In the genomic region with DNA sequence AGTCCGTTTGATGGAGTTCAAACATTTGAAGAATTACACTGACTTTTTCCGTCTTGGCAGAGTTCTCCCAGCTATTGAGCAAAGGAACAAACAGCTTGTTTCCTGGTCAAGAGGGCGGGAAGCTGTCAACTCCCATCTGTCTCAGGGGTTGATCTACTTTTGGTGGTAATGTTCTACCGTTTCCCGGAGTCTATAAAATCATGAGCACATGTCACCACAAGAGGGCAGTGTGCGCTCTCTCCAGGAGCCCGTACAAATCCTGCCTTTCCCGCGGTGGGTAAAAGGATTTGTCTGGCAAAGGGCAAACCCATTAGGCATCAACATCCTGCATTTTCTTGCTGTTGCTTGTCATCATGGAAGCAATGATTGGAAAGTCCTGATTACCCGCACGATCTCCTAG, we compare ENCODE assay signal across 9 mouse cellular contexts.
DNase-seq lines count a peak whose midpoint lies in the region; ATAC-seq and TF ChIP-seq lines count a peak whose summit lies in the region.
"Had no signal": no experiment of that assay in that cellular context is flagged by ENCODE, and none has a peak within 500 bp of the region (broad histone marks: within the 10 kb centered on the region; RNA-seq: fewer than 3 reads in every experiment).

No protein-coding gene starts in this region.

- no peak overlapping the region for H3K4me3 ChIP-seq in layer of hippocampus, adult 2 months
- H3K4me3 ChIP-seq in lung, embryonic 15.5 days: no peak overlapping the region
- H3K4me3 ChIP-seq: heart, embryonic 15.5 days had no signal

- intact Hi-C loops in heart, postnatal 36 days (cut with DNase I): loop anchor here (1.0 to 5.0 kb wide), 5 partner anchors 47 to 1040 kb away; no protein-coding TSS in a partner anchor

- H3K9ac ChIP-seq in lung, embryonic 15.5 days: no peak overlapping the region
- H3K9ac ChIP-seq: heart, embryonic 15.5 days had no signal

- TF ChIP-seq CTCF in layer of hippocampus, adult 2 months (conservative IDR thresholded peaks at IDR 0.05): peak; percentile 94

- H3K4me2 ChIP-seq in lung, embryonic 15.5 days: peak overlapping the region; percentile 26; the same call in 1 of the 2 replicates
- H3K4me2 ChIP-seq: heart, embryonic 15.5 days had no signal

- H3K27ac ChIP-seq in layer of hippocampus, adult 2 months: no peak overlapping the region
- no peak overlapping the region for H3K27ac ChIP-seq in lung, embryonic 15.5 days
- H3K27ac ChIP-seq: heart, embryonic 15.5 days had no signal

- no peaks in the 10 kb centered on the region for H3K36me3 ChIP-seq in lung, embryonic 15.5 days
- H3K36me3 ChIP-seq: heart, embryonic 15.5 days had no signal

- no peaks in the 10 kb centered on the region for H3K9me3 ChIP-seq in lung, embryonic 15.5 days
- H3K9me3 ChIP-seq: heart, embryonic 15.5 days had no signal

- H3K4me1 ChIP-seq in lung, embryonic 15.5 days: 0 out of 2 replicates have a peak, but pooled peaks cover 3% of the 10 kb centered on the region

- 0 out of 2 replicates have a peak, but pooled peaks have one; percentile 6 for ATAC-seq in lung, embryonic 15.5 days (ENCODE audit: borderline replicate concordance, extremely low read depth, low FRiP score, low TSS enrichment)

- H3K27me3 ChIP-seq in lung, embryonic 15.5 days: no peaks in the 10 kb centered on the region
- H3K27me3 ChIP-seq: heart, embryonic 15.5 days had no signal

- DNase-seq in NIH3T3 (ENCODE audit: low read depth): peak; percentile 77
- peak; percentile 45 to 70 for DNase-seq in cerebellum, adult 18-20 months
- DNase-seq in forelimb bud, embryonic 11.5 days (ENCODE audit: low read depth, low spot score): peak; percentile 89
- DNase-seq in heart, postnatal 36 days: peak; percentile 71 to 75
- DNase-seq in layer of hippocampus, adult 2 months (ENCODE audit: low spot score in 2 of 2): peak; percentile 71 to 87
- peak; percentile 97 for DNase-seq in retina, embryonic 14.5 days (ENCODE audit: low spot score)
- DNase-seq in urinary bladder, postnatal 10 days (ENCODE audit: low spot score): peak; percentile 19

- 3% methylated on average over 11 of the region's 11 CpGs for WGBS in lung, embryonic 15.5 days

Comparison
In these comparisons a context has a peak if more than half of its experiments do, and no peak if none do; other contexts are left out.
1. DNase-seq: peak in every context shown above with its lines; median percentile 97 in retina, embryonic 14.5 days; 89 in forelimb bud, embryonic 11.5 days; 79 in layer of hippocampus, adult 2 months; 77 in NIH3T3; 73 in heart, postnatal 36 days; 58 in cerebellum, adult 18-20 months; 19 in urinary bladder, postnatal 10 days.